Mouse (Mus musculus) cortical plate, adult 2 months (tissue): ENCODE results near the gene Senp2.

Experiments used
- CTCF ChIP-seq: fragments of 200-500 bp; IDR thresholded peaks from 2 replicates; pipeline ENCODE4 v1.5.1; 2011; ENCODE audit warnings: mild to moderate bottlenecking, control low read depth, low read length; ENCODE audit not compliant: insufficient read depth; ENCODE audit errors: extremely low read depth
- POLR2A ChIP-seq: fragments of 200-500 bp; IDR thresholded peaks from 2 replicates; pipeline ENCODE4 v1.6.1; 2011; ENCODE audit warnings: mild to moderate bottlenecking, low read length, control low read depth; ENCODE audit not compliant: insufficient read depth; ENCODE audit errors: extremely low read depth

DNA sequence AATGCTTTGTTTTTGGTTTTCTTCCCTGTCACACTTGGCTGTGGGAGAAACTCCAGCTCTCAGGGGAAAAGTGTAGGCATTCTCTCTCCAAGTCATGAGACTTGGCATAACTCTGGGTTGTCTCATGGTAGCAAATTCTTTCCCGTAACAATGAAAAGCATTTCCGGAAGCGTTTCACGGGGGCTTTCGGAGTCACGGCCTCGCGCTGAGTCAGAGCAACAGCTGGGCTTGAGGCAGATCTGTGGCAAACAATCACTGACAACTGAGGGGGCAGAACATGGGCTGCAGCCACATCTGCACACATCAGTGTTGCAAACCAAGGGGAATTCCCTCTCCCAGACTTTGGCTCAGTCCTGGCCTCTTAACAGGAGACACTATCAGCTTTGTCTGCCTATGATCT lies 58.1 kb downstream of the Senp2 start:
- TF ChIP-seq CTCF = no peak
- TF ChIP-seq POLR2A = no peak
